Mouse (Mus musculus) left cerebral cortex, adult 2 months (tissue): ENCODE measurements around the gene Crtc1. TPM values are rescaled to one million over a fixed set of nuclear protein-coding genes. Genes with fewer than 3 reads are reported as not detected.

ENCODE experiments used
- DNase-seq, 2 experiments: peaks; one replicate each; pipeline ENCODE4 v3.0.0; 2021 to 2022; ENCODE audit warnings: low spot score in 2 of 2, mixed read lengths in 1 of 2; ENCODE audit errors: extremely low spot score in 1 of 2
- H3K27ac ChIP-seq: fragments of 200-600 bp; 2 replicates; pipeline ENCODE4 v1.8.1; 2022
- H3K4me3 ChIP-seq: fragments of 200-600 bp; 2 replicates; pipeline ENCODE4 v1.8.1; 2022
- CTCF ChIP-seq: fragments of 200-600 bp; IDR thresholded peaks from 2 replicates; pipeline ENCODE4 v1.8.1; 2022; ENCODE audit warnings: antibody characterized with exemption, mild to moderate bottlenecking, moderate library complexity
- intact Hi-C: fragments of 180-260 bp; cut with DNase I; formaldehyde crosslinking; loops from one replicate; pipeline ENCODE4 v1.15.1; 2025
- total RNA-seq, 2 experiments: library from RNA; stranded (reverse); gene quantifications; 2 replicates each; pipeline ENCODE4 v1.2.3; 2021

Gene Crtc1
- total RNA-seq, 2 experiments from 2014 or later: 134 to 153 TPM

DNA sequence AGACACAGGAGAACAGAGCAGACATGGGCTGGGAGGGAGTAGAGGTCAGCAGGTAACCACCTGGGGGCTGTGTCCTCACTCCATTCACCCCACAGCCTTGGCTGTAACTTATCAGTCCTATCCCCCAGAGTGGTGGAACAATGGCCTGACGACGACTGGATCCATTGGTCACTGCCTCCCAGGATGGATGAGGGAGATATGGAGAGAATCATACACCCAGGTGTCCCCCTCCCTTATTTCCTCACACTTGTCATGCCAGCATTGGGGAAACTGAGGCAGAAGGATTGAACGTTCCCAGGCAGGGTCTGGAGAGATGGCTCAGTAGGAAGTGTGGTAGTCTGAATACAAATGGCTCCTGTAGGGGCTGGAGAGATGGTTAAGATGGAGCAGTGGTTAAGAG, 2.2 kb upstream of the Crtc1 start:
- no peak for DNase-seq
- intact Hi-C loops: no loop called here
- no peak for TF ChIP-seq CTCF
- Histone ChIP-seq H3K27ac (no peak overlapping the region), H3K4me3 (no peak overlapping the region)

DNA sequence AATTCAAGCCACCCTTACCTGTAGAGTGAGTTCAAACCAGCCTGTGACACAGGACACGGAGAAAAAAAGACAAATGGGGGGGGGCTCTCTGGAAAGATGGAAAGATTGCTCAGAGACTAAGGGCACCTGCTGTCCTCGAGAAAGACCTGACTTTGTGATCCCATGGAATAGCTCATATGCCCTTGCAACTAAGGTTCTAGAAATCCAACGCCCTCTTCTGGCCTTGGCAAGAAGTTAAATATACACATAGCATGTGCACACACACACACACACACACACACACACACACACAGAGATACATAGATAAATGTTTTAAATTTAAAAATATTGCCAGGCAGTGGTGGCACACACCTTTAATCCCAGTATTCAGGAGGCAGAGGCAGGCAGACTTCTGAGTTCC, 867 bp upstream of the Crtc1 start:
- H3K4me3 ChIP-seq: no peak overlapping the region
- TF ChIP-seq CTCF: no peak; the same call in none of the 2 replicates
- intact Hi-C loops: no loop called here
- no peak overlapping the region for H3K27ac ChIP-seq
- no peak for DNase-seq

DNA sequence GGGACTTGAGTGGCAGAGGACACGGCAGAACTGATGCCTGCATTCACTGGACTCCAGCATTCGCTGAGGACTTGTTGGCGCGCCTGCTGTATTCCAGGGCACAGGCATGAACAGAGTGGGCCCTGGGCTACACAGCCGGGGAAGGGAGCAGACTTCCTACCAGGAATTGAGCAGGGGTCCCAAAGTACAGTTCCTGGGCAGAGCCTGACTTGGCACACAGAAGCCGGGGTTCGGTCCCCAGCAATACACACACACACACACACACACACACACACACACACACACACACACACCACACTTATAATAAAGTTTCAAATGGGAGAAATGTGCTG, 435 bp upstream of the Crtc1 start:
- no peak for TF ChIP-seq CTCF
- Histone ChIP-seq H3K27ac (peak overlapping the region; percentile 80), H3K4me3 (peak overlapping the region; percentile 89)
- DNase-seq: no peak
- intact Hi-C loops: loop anchor here (1.0 kb wide), 1 partner anchor 22 kb away; no protein-coding TSS in a partner anchor

DNA sequence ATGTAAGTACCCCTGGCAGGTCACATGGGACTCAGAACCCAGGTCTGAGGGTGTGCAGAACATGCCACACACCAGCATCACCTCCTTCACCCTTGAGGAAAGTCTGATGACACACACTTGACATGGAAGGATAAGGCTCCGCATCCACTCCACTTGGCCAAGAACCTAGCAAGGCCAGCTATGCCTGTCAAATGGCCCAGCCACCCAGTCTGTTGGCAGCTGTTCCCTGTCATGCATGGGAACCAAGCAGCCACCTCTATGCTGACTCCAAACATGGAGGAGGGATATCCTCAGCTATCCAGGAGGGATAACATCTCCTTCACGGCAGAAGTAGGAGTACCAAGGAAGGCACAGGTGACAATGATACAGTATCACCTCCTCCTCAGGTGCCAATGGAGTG, 956 bp downstream of the Crtc1 start:
- intact Hi-C loops: no loop called here
- TF ChIP-seq CTCF: no peak
- DNase-seq: no peak
- H3K27ac ChIP-seq: no peak overlapping the region
- peak overlapping the region; percentile 89 for H3K4me3 ChIP-seq

DNA sequence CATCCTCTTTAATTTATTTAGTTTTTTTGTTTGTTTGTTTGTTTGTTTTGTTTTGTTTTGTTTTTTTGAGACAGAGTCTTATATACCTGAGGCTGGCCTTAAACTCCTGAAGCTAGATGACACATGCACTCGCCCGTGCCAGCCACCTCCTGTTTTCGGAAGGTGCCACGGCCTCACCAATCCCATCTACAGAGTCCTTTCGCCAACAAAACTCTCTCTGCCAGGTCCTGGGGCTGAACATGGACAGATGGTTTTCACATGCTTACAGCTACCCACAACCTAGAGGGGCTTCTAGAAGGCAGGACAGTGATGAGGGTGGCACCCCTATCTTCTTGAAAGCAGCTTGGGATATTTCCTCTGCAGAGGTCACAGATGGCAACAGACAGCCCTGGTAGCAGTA, 4.2 kb downstream of the Crtc1 start:
- no peak for TF ChIP-seq CTCF
- Histone ChIP-seq H3K27ac (no peak overlapping the region), H3K4me3 (no peak overlapping the region)
- no peak for DNase-seq
- intact Hi-C loops: no loop called here

DNA sequence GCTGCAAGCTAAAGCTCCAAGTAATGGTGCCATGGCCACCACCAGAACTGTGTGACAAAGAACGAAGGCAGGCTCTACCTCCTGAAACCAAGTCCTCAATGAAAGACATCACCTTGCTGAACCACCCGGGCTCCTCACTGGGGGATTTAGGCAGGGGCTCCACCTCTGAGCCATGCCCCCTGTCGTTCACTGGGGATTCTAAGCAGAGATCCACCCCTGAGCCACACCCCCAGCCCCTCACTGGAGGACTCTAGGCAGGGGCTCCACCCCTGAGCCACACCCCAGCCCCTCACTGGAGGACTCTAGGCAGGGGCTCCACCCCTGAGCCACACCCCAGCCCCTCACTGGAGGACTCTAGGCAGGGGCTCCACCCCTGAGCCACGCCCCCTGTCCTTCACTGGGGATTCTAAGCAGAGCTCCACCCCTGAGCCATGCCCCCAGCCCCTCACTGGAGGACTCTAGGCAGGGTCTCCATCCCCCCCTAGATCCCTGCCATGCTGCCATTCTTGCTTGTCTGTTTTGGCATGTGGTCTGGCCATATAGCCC, 6.3 kb downstream of the Crtc1 start:
- no peak for TF ChIP-seq CTCF
- Histone ChIP-seq H3K27ac (no peak overlapping the region), H3K4me3 (no peak overlapping the region)
- intact Hi-C loops: no loop called here
- DNase-seq: no peak

DNA sequence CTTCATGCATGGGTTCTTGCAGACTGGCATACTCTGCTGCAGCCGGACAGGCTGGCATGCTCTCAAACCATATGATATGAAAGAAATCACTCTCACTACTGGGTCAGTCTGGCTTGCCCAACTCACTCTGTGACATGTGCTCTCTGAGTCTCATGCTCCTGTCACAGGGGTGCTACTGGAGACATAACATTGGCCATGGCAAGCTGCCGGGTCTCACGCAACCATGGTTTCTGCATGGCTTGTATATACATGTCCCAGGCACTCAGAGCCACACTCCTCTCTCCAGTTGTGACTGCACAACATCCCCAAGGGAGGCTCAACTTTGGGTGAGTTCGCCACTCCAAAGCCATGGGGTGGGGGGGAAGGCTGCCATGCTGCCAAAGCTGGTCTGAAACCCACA, 8.2 kb downstream of the Crtc1 start:
- TF ChIP-seq CTCF: no peak
- DNase-seq: no peak
- Histone ChIP-seq H3K4me3 (no peak overlapping the region), H3K27ac (no peak overlapping the region)
- intact Hi-C loops: no loop called here

DNA sequence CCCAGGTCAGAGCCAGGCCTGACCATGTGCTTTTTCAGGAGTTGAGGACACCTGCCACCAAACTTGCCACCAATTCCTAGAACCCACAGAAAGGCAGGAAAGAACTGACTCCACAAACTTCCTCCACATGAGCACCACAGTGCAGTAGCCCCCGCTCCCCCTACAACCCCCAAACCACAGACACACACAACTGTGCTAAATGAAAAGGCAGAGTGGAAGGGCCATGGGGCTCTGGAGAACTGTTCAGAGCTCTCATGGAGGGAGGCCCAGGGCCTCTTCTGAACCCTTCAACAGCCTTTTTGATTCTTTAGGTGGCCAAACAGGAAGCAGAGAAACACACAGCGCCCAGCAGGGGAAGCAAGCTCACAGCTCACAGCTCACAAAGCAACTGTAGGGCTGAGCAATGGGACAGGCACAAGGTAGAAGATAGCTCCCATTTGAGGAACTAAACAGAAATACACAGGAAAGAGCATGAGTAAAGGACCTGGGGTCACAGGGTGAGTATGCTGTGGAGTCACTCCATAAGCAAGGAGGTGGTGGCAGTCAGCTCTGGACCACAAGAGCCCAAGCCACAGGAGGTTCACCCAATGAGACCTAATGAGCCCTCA, 13.0 kb downstream of the Crtc1 start:
- intact Hi-C loops: no loop called here
- H3K27ac ChIP-seq: no peak overlapping the region
- DNase-seq: no peak
- TF ChIP-seq CTCF: no peak
- no peak overlapping the region for H3K4me3 ChIP-seq

DNA sequence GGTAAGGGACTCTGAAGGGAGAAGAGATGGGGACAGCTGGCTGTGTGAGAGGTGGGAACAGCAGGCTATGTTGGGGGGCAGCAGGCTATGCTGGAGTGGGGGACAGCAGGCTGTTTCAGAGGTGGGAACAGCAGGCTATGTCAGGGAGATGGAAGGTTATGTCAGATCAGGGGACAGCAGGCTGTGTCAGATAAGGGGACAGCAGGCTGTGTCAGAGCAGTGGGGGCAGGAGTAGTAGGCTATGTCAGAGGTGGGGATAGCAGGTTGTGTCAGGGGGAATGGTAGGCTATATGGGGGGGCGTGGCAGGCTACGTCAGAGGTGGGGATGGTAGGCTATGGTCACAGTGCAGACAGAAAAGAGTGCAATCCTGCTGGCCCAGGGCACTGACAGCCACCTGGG, 16.7 kb downstream of the Crtc1 start:
- no peak for DNase-seq
- H3K4me3 ChIP-seq: no peak overlapping the region
- no peak overlapping the region for H3K27ac ChIP-seq
- intact Hi-C loops: no loop called here
- no peak for TF ChIP-seq CTCF

DNA sequence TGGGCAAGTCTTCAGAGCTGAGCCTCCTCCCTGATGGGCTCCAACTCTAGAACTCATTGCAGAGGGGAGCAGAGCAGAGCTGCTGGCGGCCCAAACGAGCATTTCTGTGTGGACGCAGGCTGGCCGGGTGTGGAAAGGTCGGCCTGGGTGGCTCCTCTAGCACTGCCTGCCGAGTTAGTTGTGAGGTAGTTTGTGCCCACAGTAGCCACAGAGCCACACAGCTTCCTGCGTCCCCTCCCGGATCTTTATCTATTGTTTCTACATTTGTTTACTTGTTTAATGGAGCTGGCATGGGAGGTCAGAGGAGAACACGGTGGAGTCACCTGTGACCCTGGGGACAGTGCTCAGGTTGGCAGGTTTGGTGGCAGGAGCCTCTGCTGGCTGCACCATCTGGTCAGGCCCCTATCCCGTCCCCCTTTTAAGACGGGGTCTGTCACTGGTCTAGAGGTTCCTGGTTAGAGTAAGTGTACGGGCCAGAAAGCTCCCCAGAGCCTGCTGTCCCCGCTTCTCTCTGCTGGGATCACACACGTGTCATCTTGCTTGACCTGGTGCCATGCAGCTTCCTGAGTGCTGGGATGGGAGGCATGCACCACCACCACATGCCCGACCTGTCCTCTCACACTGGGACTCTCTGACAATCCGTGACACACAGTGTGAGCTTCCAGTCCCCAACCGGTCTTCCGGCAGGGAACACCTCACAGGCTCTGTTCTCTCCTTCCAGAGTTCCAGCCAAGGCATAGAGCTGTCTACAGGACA, 17.9 kb downstream of the Crtc1 start:
- intact Hi-C loops: no loop called here
- no peak for TF ChIP-seq CTCF
- Histone ChIP-seq H3K27ac (no peak overlapping the region), H3K4me3 (no peak overlapping the region)
- DNase-seq: no peak

DNA sequence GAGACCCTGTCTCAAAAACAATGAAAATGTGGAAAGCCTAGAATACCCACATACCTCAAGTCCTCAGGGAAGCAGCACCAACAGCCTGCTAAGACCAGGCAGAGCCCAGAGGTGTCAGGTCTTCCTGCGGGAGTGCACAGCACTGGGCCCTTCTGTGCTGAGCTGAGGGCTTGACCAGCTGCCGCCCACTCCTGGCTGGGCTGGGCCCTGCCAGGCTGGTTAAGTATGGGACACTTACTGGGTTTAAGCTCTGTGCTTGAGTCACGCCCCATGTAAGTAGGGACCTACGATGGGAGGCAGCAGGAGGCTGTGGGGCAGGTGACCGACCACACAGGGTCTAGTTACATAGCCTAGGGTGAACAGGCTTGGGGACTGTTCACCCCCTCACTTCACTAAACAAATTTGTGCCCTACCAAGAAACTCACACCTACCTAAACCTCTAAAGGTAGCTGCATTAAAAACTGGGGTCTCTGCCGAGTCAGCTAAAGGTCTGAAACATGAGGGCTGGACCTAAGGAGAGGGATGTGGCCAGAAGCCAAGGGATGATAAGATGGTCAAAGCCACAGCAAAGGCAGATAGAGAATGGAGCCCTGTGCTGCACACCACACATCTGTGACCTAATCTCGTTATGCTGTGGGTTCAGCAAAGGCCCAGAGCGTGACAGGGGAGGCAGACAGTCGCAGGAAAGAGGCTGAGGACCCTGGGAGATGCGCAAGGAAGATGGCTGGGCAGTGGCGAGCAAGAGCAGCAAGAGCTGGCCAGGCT, 19.3 kb downstream of the Crtc1 start:
- intact Hi-C loops: loop anchor here (2.0 to 5.0 kb wide), 2 partner anchors 43 to 68 kb away; partner anchors contain the start of gene Upf1

DNA sequence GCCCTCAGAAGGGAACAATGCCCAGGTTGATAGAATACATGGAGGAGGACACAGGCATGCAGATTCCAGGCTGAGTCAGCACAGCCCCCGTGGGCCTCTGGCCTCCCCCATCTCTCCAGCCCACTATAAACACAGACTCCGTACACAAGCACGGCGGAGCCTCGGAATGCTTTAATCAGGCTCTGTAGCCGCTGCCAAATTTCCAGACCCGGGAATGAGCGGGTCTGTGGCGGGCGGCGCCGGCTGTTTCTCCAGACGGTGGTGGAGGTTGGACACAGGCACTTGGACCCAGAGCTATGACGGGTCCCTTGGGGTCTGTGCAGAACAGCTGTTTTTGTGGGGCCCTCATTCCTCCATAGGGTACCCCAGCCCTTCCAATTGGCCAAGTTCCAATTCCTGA, 20.4 kb downstream of the Crtc1 start:
- Histone ChIP-seq H3K27ac (peak overlapping the region; percentile 71), H3K4me3 (no peak overlapping the region)
- peak; percentile 39 to 67 for DNase-seq
- TF ChIP-seq CTCF: no peak
- intact Hi-C loops: loop anchor here (1.0 to 5.0 kb wide), 3 partner anchors 20 to 67 kb away; partner anchors contain the start of genes Crtc1 and Upf1

More for the DNA sequence above, 19.3 kb downstream of the Crtc1 start:
- TF ChIP-seq CTCF: no peak
- peak overlapping the region; percentile 71 for H3K27ac ChIP-seq
- DNase-seq: no peak
- no peak overlapping the region for H3K4me3 ChIP-seq
